Comparison of ENCODE assay signal across 8 mouse cellular contexts in genomic region chr3:95315094-95315843, GRCm38 (mm10). TPM values are rescaled to one million over a fixed set of nuclear protein-coding genes. Genes with fewer than 3 reads are reported as not detected.
DNase-seq lines count a peak whose midpoint lies in the region; ATAC-seq lines count a peak whose summit lies in the region.

No protein-coding gene starts in this region.

- peak overlapping the region; percentile 91 for H3K27ac ChIP-seq in hindbrain, embryonic 16.5 days (ENCODE audit: low read depth, low read length)

- peak overlapping the region; percentile 66 for H3K4me3 ChIP-seq in hindbrain, embryonic 16.5 days (ENCODE audit: low read length)

- under 1% methylated on average over 58 of the region's 71 CpGs for WGBS in hindbrain, embryonic 16.5 days

- H3K9ac ChIP-seq in hindbrain, embryonic 16.5 days (ENCODE audit: low read depth, low read length), result peak overlapping the region; percentile 96

- DNase-seq in T-cell, adult 2 months (ENCODE audit: low spot score), result peak; percentile 87
- peak; percentile 83 for DNase-seq in cerebellum, postnatal 25 days
- DNase-seq in gastrocnemius, adult 18-20 months (ENCODE audit: low spot score), result peak; percentile 91
- peak; percentile 58 to 69 for DNase-seq in left cerebral cortex, postnatal 25 days (ENCODE audit: low spot score in 2 of 2)
- peak; percentile 87 for DNase-seq in mesoderm, embryonic 11.5 days (ENCODE audit: low read depth, low spot score)
- peak; percentile 79 for DNase-seq in right cerebral cortex, postnatal 25 days
- peak; percentile 88 to 93 for DNase-seq in urinary bladder, postnatal 36 days (ENCODE audit: low spot score in 2 of 2)

- no peaks in the 10 kb centered on the region for H3K27me3 ChIP-seq in hindbrain, embryonic 16.5 days (replicated peaks; ENCODE audit: control insufficient read depth, insufficient read depth, low read length)

- peaks cover 20% of the 10 kb centered on the region for H3K4me1 ChIP-seq in hindbrain, embryonic 16.5 days (ENCODE audit: control insufficient read depth, insufficient read depth, low read depth, low read length)

- peaks cover under 1% of the 10 kb centered on the region; the same call in 1 of the 2 replicates for H3K36me3 ChIP-seq in hindbrain, embryonic 16.5 days (ENCODE audit: control insufficient read depth, insufficient read depth, low read length)

- no peaks in the 10 kb centered on the region for H3K9me3 ChIP-seq in hindbrain, embryonic 16.5 days (ENCODE audit: control insufficient read depth, low read length)

- intact Hi-C loops in left cerebral cortex, postnatal 25 days (cut with DNase I), result loop anchor here (2.0 kb wide), 1 partner anchor 32 kb away; the partner anchor contains the start of gene Prune1

- peak; percentile 91 for ATAC-seq in hindbrain, embryonic 16.5 days

- peak overlapping the region; percentile 82 for H3K4me2 ChIP-seq in hindbrain, embryonic 16.5 days (ENCODE audit: low read length)

RNA-seq across cellular contexts. Expression of gene Cers2, which starts 0.7 kb away (rescaled TPM):
- total RNA-seq in gastrocnemius, adult 18-20 months (2021), result 10 to 100 TPM; 14.7 to 22.1 TPM
- 97.4 and 102 TPM in 2 replicates for polyA plus RNA-seq in hindbrain, embryonic 16.5 days (2015; fragmentation: Nextera tagmentation; extraction: Ambion mirVana)
- total RNA-seq in left cerebral cortex, postnatal 25 days (2021), result 10 to 100 TPM; 44.5 to 48.9 TPM

RNA-seq across cellular contexts. Expression of gene Anxa9, which starts 8.3 kb away (rescaled TPM):
- under 1 TPM in 1 of 2 experiments, not detected in 1; 0.17 TPM for total RNA-seq in gastrocnemius, adult 18-20 months (2021)
- polyA plus RNA-seq in hindbrain, embryonic 16.5 days (2015; fragmentation: Nextera tagmentation; extraction: Ambion mirVana), result 0.35 TPM in 2 replicates
- under 1 TPM; 0.57 to 0.78 TPM for total RNA-seq in left cerebral cortex, postnatal 25 days (2021)

RNA-seq across cellular contexts. Expression of gene Prune1, which starts 33.4 kb away (rescaled TPM):
- 10 to 100 TPM; 51.3 to 56.0 TPM for total RNA-seq in gastrocnemius, adult 18-20 months (2021)
- polyA plus RNA-seq in hindbrain, embryonic 16.5 days (2015; fragmentation: Nextera tagmentation; extraction: Ambion mirVana), result 77.6 and 79.9 TPM in 2 replicates
- total RNA-seq in left cerebral cortex, postnatal 25 days (2021), result 10 to 100 TPM; 22.6 to 24.8 TPM

RNA-seq across cellular contexts. Expression of gene Mindy1, which starts 34.1 kb away (rescaled TPM):
- total RNA-seq in gastrocnemius, adult 18-20 months (2021), result 10 to 100 TPM; 29.7 to 30.6 TPM
- polyA plus RNA-seq in hindbrain, embryonic 16.5 days (2015; fragmentation: Nextera tagmentation; extraction: Ambion mirVana), result 35.8 and 36.3 TPM in 2 replicates
- 10 to 100 TPM; 18.7 to 20.5 TPM for total RNA-seq in left cerebral cortex, postnatal 25 days (2021)

RNA-seq across cellular contexts. Expression of gene Setdb1, which starts 41.7 kb away (rescaled TPM):
- 10 to 100 TPM in 1 of 2 experiments, 1 to 10 TPM in 1; 8.9 to 10.8 TPM for total RNA-seq in gastrocnemius, adult 18-20 months (2021)
- polyA plus RNA-seq in hindbrain, embryonic 16.5 days (2015; fragmentation: Nextera tagmentation; extraction: Ambion mirVana), result 36.0 and 44.3 TPM in 2 replicates
- 10 to 100 TPM; 34.7 to 37.4 TPM for total RNA-seq in left cerebral cortex, postnatal 25 days (2021)

Comparison
In these comparisons a context has a peak if more than half of its experiments do, and no peak if none do; other contexts are left out.
1. Peak in every context shown above with its lines: DNase-seq, ATAC-seq, H3K4me3 ChIP-seq and H3K27ac ChIP-seq.